Mouse (Mus musculus) left cerebral cortex, postnatal 4 days (tissue): ENCODE measurements around the gene A730071L15Rik. TPM values are rescaled to one million over a fixed set of nuclear protein-coding genes. Genes with fewer than 3 reads are reported as not detected.

Experiments
- total RNA-seq, 2 experiments: library from RNA; stranded (reverse); gene quantifications; 2 replicates each; pipeline ENCODE4 v1.2.3; 2021

A730071L15Rik gene
- total RNA-seq, 2 experiments from 2014 or later: 0.24 TPM; not detected in 1

Other genes with a start within 250 kb of the A730071L15Rik start
- gene Gck, start 249.9 kb upstream of the A730071L15Rik start, total RNA-seq: 1 to 10 TPM; 3.9 to 4.0 TPM
- gene Ykt6, start 244.3 kb upstream of the A730071L15Rik start, total RNA-seq: 100 to 1,000 TPM; 202 to 213 TPM
- 100 to 1,000 TPM; 593 to 607 TPM for gene Camk2b, start 133.7 kb upstream of the A730071L15Rik start, total RNA-seq
- gene Nudcd3, start 386 bp downstream of the A730071L15Rik start, total RNA-seq: 100 to 1,000 TPM; 109 to 117 TPM
- gene Npc1l1, start 30.1 kb downstream of the A730071L15Rik start, total RNA-seq: under 1 TPM; 0.08 TPM
- gene Ddx56, start 67.7 kb downstream of the A730071L15Rik start, total RNA-seq: 10 to 100 TPM; 47.9 to 50.8 TPM
- 10 to 100 TPM; 57.5 to 62.8 TPM for gene Tmed4, start 74.8 kb downstream of the A730071L15Rik start, total RNA-seq
- gene Ogdh, start 91.6 kb downstream of the A730071L15Rik start, total RNA-seq: 100 to 1,000 TPM; 146 to 159 TPM
- gene Zmiz2, start 189.0 kb downstream of the A730071L15Rik start, total RNA-seq: 100 to 1,000 TPM; 233 to 249 TPM
- gene Ppia, start 215.4 kb downstream of the A730071L15Rik start, total RNA-seq: 1,000 to 10,000 TPM; 2,159 to 2,195 TPM
- gene H2afv, start 244.4 kb downstream of the A730071L15Rik start, total RNA-seq: 10 to 100 TPM; 35.4 to 44.5 TPM